Mouse (Mus musculus) right cerebral cortex, adult 2 months (tissue): ENCODE data around the gene Napsa.

Experiments
- DNase-seq, 2 experiments: peaks; one replicate each; pipeline ENCODE4 v3.0.0; 2021 to 2022; ENCODE audit warnings: low spot score in 2 of 2

The Napsa gene

DNA sequence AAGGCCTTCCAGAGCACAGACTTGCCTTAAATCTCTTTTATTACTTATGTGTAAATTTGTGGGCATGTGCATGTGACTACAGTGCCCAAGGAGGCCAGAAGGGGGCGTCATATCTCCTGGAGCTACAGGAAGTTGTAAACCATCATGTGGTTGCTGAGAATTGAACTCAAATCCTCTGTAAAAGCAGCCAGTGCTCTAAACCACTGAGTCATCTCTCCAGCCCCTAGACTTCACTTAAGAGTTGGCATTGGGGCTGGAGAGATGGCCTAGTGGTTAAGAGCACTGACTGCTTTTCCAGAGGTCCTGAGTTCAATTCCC, 53.8 kb downstream of the Napsa start:
- DNase-seq, result no peak

DNA sequence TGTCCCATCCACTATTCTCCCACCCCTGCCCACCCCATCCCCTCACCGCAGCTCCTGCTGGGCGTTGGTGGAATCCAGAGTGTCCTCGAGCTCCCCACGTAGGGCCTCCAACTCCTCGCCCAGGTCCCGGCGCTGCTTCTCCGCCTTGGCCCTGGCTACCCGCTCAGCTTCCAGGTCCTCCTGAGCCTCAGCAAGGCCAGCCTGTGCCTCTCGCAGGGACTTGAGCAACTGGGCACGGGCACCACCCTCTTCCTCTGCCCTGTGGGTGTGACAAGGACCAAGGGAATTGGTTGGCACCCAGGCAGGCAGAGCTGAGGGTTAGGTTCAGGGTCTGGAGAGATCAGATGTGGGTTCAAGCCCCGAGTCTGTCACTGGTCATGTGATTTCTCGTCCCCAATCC, 54.8 kb downstream of the Napsa start:
- DNase-seq, result no peak

- no peak for DNase-seq
Measured at GRCm38 (mm10) chr7:44628402-44629034, 56.3 kb downstream of the Napsa start.

- no peak for DNase-seq
Measured at GRCm38 (mm10) chr7:44630437-44630836, 58.3 kb downstream of the Napsa start.

- DNase-seq, result no peak
Measured at GRCm38 (mm10) chr7:44632676-44633075, 60.5 kb downstream of the Napsa start.

- DNase-seq, result no peak
Measured at GRCm38 (mm10) chr7:44633407-44633806, 61.2 kb downstream of the Napsa start.
